Mouse (Mus musculus): Measurements from ENCODE around the gene Gpr153.

DNA sequence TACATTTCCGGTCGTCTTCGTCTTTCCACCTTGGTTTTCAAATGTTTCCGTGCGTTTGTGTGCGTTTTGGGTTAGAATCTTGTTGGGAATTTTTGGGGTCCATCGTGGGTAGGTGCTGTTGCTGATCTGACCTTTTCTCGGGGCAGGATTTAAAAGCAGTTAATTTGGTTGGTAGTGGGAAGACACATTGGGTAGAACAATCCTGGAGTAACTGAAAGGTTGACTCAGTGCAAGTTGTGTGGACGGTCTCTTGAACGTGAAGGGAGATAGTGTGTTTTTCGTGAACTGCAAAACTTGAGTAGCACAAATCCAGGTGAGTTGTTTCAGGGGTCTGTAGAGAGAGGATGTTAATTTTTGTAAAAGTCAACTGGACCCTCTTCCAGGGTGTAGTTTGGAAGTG lies 52.5 kb downstream of the Gpr153 start:
- TF ChIP-seq POLR2A (IDR thresholded peaks at IDR 0.05; ENCODE audit: borderline replicate concordance, control insufficient read depth, low read depth, low read length) (no peak), CTCF (IDR thresholded peaks at IDR 0.05; ENCODE audit: control insufficient read depth, insufficient read depth, low read length) (no peak)
